Mouse (Mus musculus) adrenal gland, adult 2 months (tissue): ENCODE data around the gene Mtch2. TPM values are rescaled to one million over a fixed set of nuclear protein-coding genes. Genes with fewer than 3 reads are reported as not detected.
A peak's percentile ranks its signal among the peaks of the same experiment; 100 is the strongest.

Experiments
- DNase-seq: peaks from one replicate; pipeline ENCODE4 v3.0.0; 2021
- polyA plus RNA-seq: library from polyadenylated mRNA; depleted of rRNA; stranded (reverse); fragments of >200 nt; gene quantifications from 2 replicates; pipeline ENCODE4 v1.2.3, GENCODE M21; 2012; rRNA removed
- total RNA-seq, 2 experiments: library from RNA; stranded (reverse); gene quantifications; 2 replicates each; pipeline ENCODE4 v1.2.3; 2021

Mtch2 gene
- total and polyA plus RNA-seq, 3 experiments = 36.0 to 267 (median 264) TPM

DNA sequence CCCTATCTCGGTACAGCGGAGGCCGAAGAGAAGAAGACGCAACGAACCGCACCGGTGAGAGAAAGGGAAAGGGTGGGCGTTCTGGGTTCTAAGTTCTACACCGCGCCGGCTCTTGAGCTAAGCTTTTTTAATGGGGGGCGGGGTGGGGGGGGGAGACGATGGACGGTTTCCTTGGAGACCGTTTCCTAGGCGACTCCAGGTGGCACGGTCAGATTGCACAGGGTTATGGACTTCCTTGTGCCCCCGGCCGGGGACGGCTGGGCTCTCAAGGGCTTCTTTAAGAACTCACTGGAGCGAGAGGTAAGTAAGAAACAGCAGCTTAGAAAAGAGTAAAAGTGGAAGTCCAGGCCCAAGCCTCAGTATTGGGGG, 57.9 kb downstream of the Mtch2 start:
- DNase-seq = no peak

DNA sequence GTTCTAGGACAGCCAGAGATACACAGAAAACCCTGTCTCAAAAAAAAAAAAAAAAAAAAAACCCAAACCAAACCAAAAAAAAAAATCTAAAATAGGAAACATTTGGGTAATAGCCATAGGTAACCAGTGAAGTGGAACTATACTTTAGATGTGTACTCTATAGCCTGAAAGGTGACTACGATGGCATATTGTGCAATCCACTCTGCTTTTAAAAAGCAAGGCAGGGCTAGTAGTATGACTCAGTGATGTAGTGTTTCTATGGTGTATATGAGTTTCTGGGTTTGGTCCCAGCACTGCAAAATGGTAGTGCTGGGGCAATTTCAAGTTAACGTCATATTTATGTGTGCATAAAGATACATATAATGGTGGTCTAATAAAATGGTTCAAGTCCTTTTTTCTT, 59.8 kb downstream of the Mtch2 start:
- DNase-seq = no peak

DNA sequence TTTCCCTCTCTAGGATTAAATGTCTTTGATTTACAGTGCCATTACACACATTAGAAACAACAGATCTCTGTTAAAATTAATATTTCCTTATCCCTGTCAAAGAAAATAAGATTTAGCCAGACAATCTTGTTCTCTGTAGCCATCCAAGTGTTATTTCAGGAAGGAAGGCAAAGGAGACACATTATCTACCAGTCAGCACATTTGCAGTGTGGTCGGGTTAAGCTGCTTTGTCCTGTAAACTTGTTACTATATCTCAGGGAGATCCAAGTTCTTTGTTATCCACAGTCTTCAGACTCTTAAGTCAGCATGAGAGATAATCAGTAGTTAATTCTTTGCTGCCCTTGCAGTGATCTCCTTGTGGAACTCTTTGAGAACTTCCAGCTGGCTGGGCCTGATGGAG, 63.9 kb downstream of the Mtch2 start:
- DNase-seq = no peak

DNA sequence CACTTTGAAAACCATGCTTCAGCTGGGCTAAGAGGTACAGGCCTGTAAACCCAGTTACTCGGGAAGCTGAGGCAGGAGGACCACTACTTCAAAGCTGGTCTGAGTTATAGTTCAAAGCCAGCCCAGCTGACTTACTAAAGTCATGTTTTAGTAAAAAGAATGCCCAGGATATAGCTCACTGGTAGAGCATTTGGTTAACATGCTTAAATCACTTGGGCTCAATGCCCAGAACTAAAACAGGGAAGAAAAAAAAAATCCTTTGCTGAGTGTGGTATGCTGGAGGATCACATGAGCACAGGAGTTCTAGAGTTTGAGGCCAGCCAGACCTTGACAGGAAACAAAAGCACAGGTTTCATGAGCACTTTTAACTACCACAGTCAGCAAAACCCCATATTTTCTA, 64.7 kb downstream of the Mtch2 start:
- no peak for DNase-seq

- DNase-seq = peak; percentile 48
Measured at GRCm38 (mm10) chr2:90913671-90914070, 66.7 kb downstream of the Mtch2 start.

GRCm38 (mm10) chr2:90915516-90915915, 68.6 kb downstream of the Mtch2 start:
- no peak for DNase-seq

Other genes with a start within 250 kb of the Mtch2 start
- gene Nup160, start 169.9 kb upstream of the Mtch2 start, total RNA-seq = 10 to 100 TPM; 18.8 to 19.7 TPM
- 1.3 and 2.1 TPM in 2 replicates for gene Nup160, start 169.9 kb upstream of the Mtch2 start, polyA plus RNA-seq
- 10 to 100 TPM; 36.1 to 52.2 TPM for gene Fnbp4, start 101.8 kb upstream of the Mtch2 start, total RNA-seq
- 22.8 and 27.0 TPM in 2 replicates for gene Fnbp4, start 101.8 kb upstream of the Mtch2 start, polyA plus RNA-seq
- gene Agbl2, start 64.4 kb upstream of the Mtch2 start, total RNA-seq = 1 to 10 TPM; 1.1 to 1.3 TPM
- gene Agbl2, start 64.4 kb upstream of the Mtch2 start, polyA plus RNA-seq = 0.51 and 0.58 TPM in 2 replicates
- gene C1qtnf4, start 38.7 kb downstream of the Mtch2 start, total RNA-seq = 1 to 10 TPM; 1.6 to 1.9 TPM
- gene C1qtnf4, start 38.7 kb downstream of the Mtch2 start, polyA plus RNA-seq = 13.8 and 19.6 TPM in 2 replicates
- gene Kbtbd4, start 57.6 kb downstream of the Mtch2 start, total RNA-seq = 10 to 100 TPM; 30.0 to 31.2 TPM
- 15.6 and 20.2 TPM in 2 replicates for gene Kbtbd4, start 57.6 kb downstream of the Mtch2 start, polyA plus RNA-seq
- gene Ndufs3, start 57.7 kb downstream of the Mtch2 start, total RNA-seq = 100 to 1,000 TPM; 337 to 401 TPM
- 176 and 178 TPM in 2 replicates for gene Ndufs3, start 57.7 kb downstream of the Mtch2 start, polyA plus RNA-seq
- gene Celf1, start 93.2 kb downstream of the Mtch2 start, total RNA-seq = 10 to 100 TPM; 82.8 to 88.4 TPM
- gene Celf1, start 93.2 kb downstream of the Mtch2 start, polyA plus RNA-seq = 19.8 and 24.2 TPM in 2 replicates
- 1 to 10 TPM in 1 of 2 experiments, under 1 TPM in 1; 0.72 to 3.1 TPM for gene Rapsn, start 188.5 kb downstream of the Mtch2 start, total RNA-seq
- 3.8 and 5.0 TPM in 2 replicates for gene Rapsn, start 188.5 kb downstream of the Mtch2 start, polyA plus RNA-seq
- gene Psmc3, start 206.9 kb downstream of the Mtch2 start, total RNA-seq = 100 to 1,000 TPM; 235 to 255 TPM
- gene Psmc3, start 206.9 kb downstream of the Mtch2 start, polyA plus RNA-seq = 28.1 and 31.9 TPM in 2 replicates
- 10 to 100 TPM; 27.7 to 36.7 TPM for gene Slc39a13, start 223.3 kb downstream of the Mtch2 start, total RNA-seq
- gene Slc39a13, start 223.3 kb downstream of the Mtch2 start, polyA plus RNA-seq = 60.4 and 66.7 TPM in 2 replicates
- gene Spi1, start 235.2 kb downstream of the Mtch2 start, total RNA-seq = 1 to 10 TPM; 5.0 to 7.1 TPM
- gene Spi1, start 235.2 kb downstream of the Mtch2 start, polyA plus RNA-seq = 17.6 and 21.9 TPM in 2 replicates